Mouse (Mus musculus) kidney, embryonic 14.5 days (tissue): Measurements from ENCODE around the gene Susd1. TPM values are rescaled to one million over a fixed set of nuclear protein-coding genes. Genes with fewer than 3 reads are reported as not detected.

Experiments used
- ATAC-seq: fragments of 200-750 bp; cut with Nextera tagmentation; 2 replicates; pipeline ENCODE4 v1.8.0; 2017; ENCODE audit warnings: moderate number of reproducible peaks, mild to moderate bottlenecking, moderate TSS enrichment, moderate library complexity; ENCODE audit not compliant: low FRiP score, low TSS enrichment
- H3K27ac ChIP-seq: fragments of 300-500 bp; sonication (generic); 2 replicates; pipeline ENCODE4 v1.5.1; 2014; ENCODE audit warnings: low read depth, mild to moderate bottlenecking, low read length, moderate library complexity, mixed read lengths
- H3K27me3 ChIP-seq: fragments of 300-500 bp; sonication (generic); 2 replicates; pipeline ENCODE4 v1.6.1; 2014; ENCODE audit warnings: mild to moderate bottlenecking, low read length; ENCODE audit not compliant: control insufficient read depth, insufficient read depth
- H3K36me3 ChIP-seq: fragments of 300-500 bp; sonication (generic); 2 replicates; pipeline ENCODE4 v1.6.1; 2014; ENCODE audit warnings: low read length, mixed read lengths; ENCODE audit not compliant: control insufficient read depth, insufficient read depth
- H3K4me1 ChIP-seq: fragments of 300-500 bp; sonication (generic); 2 replicates; pipeline ENCODE4 v1.6.1; 2014; ENCODE audit warnings: low read length, mixed read lengths; ENCODE audit not compliant: control insufficient read depth, insufficient read depth
- H3K4me2 ChIP-seq: fragments of 300-500 bp; sonication (generic); replicated peaks from 2 replicates; pipeline ENCODE4 v1.6.1; 2014; ENCODE audit warnings: low read depth, mild to moderate bottlenecking, low read length
- H3K4me3 ChIP-seq: fragments of 300-500 bp; sonication (generic); 2 replicates; pipeline ENCODE4 v1.5.1; 2014; ENCODE audit warnings: mild to moderate bottlenecking, low read length
- H3K9ac ChIP-seq: fragments of 300-500 bp; sonication (generic); 2 replicates; pipeline ENCODE4 v1.6.1; 2014; ENCODE audit warnings: low read depth, mild to moderate bottlenecking, low read length, moderate library complexity
- H3K9me3 ChIP-seq: fragments of 300-500 bp; sonication (generic); 2 replicates; pipeline ENCODE4 v1.6.1; 2016; ENCODE audit warnings: low read length; ENCODE audit not compliant: control insufficient read depth
- WGBS: fragments of 180-500 bp; shearing (Covaris S2); extraction: QIAGEN DNeasy Blood & Tissue Kit; methylation state at CpG from one replicate; pipeline ENCODE4 v1.1.7; 2014; 5-methylcytosine and 5-hydroxymethylcytosine counted together
- polyA plus RNA-seq: library from polyadenylated mRNA; unstranded; fragments of >200 nt; fragmentation: Nextera tagmentation; extraction: Ambion mirVana; gene quantifications from 2 replicates; pipeline ENCODE4 v1.2.1, GENCODE M21; 2014

The Susd1 gene
- 5.5 and 8.3 TPM in 2 replicates for polyA plus RNA-seq

DNA sequence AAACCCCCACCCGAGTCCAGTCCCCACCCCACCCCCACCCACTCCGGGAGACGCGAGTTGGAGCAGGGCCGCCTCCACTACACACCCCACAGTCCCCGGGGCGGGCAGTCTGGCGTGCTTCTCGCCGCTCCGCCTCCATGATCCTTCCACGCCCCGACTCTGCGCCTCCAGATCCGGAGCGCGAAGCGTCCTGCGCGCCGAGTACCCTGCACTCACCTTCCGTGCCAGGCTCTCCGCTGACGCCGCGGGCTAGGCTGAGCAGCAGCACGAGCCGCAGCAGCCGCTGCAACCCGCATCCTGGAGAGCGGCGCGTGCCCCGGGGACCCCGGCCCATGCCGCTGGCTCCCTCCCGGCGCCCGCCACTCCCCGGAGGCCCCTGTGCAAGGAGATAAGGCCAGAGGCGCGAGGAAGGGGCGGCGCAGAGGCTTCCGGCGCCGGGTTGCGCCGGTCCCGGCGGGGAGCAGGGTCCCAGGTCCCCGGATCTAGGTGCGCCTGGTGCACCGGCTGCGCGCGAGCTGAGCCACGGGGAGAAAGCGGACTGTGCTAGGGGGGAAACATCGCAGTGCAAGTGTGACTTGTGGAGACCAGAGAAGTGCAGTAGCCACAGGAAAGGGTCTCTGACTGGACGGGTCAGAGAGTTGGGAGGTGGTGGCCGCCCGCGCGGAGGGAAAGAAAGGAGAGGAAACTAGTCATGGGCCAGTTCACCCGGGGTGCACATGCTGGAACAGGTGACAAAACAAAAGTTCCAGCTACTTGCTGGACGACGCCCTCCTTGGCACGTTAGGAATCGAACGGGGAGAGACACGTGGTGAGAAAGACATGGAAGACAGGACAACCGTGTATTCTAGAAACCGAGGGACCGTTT, at the start of gene Susd1:
Gene Susd1, minus strand, starts transcription at position 644 of the 865 bp plus-strand sequence.
- Histone ChIP-seq H3K9ac (peak within 1 kb of the TSS; percentile 83), H3K4me2 (peak within 1 kb of the TSS; percentile 100), H3K9me3 (no peaks in the 10 kb centered on the region), H3K4me1 (peaks cover 6% of the 10 kb centered on the region; the same call in 1 of the 2 replicates), H3K27me3 (0 out of 2 replicates have a peak, but pooled peaks cover 3% of the 10 kb centered on the region), H3K27ac (peak within 1 kb of the TSS; percentile 80), H3K4me3 (peak within 1 kb of the TSS; percentile 68), H3K36me3 (no peaks in the 10 kb centered on the region)
- peak; percentile 88 for ATAC-seq
- WGBS: under 1% methylated on average over 75 of the region's 75 CpGs

DNA sequence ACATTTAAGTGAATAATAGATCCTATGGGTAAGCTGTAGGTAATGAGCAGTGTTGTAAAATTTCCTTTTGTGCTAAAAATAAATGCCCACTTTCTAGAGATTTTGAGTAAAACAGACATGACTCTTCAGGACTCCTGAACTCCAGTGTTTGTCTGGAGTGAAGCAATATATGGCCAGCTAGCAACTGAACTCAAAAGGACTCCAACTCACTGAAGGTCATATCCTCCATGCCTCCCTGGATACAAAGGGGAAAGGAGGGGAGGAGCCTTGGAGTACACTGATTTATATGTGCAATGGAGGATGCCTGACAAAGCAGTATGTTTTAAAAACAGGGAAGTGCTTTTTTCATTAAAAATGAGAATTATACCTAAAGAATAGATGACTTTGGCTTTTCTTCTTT, 32.9 kb upstream of the Susd1 start:
- H3K4me3 ChIP-seq: no peak overlapping the region
- H3K36me3 ChIP-seq: peaks cover 12% of the 10 kb centered on the region; the same call in 1 of the 2 replicates
- no peak for ATAC-seq
- no peak overlapping the region for H3K9ac ChIP-seq
- no peak overlapping the region for H3K4me2 ChIP-seq
- no peaks in the 10 kb centered on the region for H3K9me3 ChIP-seq
- H3K27me3 ChIP-seq: no peaks in the 10 kb centered on the region
- H3K27ac ChIP-seq: no peak overlapping the region
- no peaks in the 10 kb centered on the region for H3K4me1 ChIP-seq

DNA sequence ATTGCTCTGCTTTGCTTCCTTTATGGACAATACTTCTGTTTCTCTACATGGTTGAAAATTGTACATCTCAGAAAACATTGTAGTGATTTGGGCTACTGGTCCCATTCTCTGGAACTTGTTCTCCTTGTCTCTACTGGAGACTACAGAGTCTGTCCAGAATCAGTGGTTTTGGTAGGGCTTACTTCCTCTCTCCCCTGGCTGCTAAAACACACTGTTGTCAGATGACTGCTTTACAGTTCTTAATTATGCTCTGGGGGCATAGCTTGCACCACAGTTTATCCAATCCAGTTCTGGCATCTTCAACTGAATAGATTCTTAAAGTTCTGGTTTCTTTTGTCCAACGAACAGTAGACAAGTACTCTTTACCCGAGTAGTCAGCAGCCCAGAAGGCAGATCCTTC, 27.0 kb upstream of the Susd1 start:
- no peak overlapping the region for H3K4me2 ChIP-seq
- no peaks in the 10 kb centered on the region for H3K9me3 ChIP-seq
- no peak overlapping the region for H3K4me3 ChIP-seq
- no peak overlapping the region for H3K27ac ChIP-seq
- no peaks in the 10 kb centered on the region for H3K27me3 ChIP-seq
- H3K36me3 ChIP-seq: no peaks in the 10 kb centered on the region
- no peak for ATAC-seq
- WGBS: 62% methylated on average over 2 of the region's 2 CpGs
- peaks cover 6% of the 10 kb centered on the region; the same call in 1 of the 2 replicates for H3K4me1 ChIP-seq
- no peak overlapping the region for H3K9ac ChIP-seq

DNA sequence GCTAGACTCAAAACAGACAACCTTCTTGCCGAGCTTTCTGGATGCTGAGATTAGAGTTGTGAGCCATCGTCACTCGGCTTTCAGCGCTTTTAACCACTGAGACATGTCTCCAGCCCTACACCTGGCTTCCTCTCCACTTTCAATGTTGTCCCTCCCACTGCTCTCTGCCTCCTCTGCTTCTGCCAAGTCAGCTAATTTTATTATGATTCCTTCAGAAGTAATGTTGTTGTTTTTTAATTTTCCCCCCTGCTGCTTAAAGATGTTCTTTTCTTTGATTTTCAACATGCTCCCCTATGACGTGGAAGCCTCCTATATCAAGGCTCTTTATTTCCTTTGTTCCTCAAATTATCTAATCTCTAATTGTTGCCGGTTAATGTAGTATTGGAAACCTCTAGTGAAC, 26.2 kb upstream of the Susd1 start:
- WGBS: 61% methylated on average over 6 of the region's 6 CpGs
- Histone ChIP-seq H3K9ac (no peak overlapping the region), H3K4me1 (peaks cover 6% of the 10 kb centered on the region; the same call in 1 of the 2 replicates), H3K36me3 (no peaks in the 10 kb centered on the region), H3K27me3 (no peaks in the 10 kb centered on the region), H3K4me3 (no peak overlapping the region), H3K9me3 (no peaks in the 10 kb centered on the region), H3K4me2 (no peak overlapping the region), H3K27ac (no peak overlapping the region)
- no peak for ATAC-seq

DNA sequence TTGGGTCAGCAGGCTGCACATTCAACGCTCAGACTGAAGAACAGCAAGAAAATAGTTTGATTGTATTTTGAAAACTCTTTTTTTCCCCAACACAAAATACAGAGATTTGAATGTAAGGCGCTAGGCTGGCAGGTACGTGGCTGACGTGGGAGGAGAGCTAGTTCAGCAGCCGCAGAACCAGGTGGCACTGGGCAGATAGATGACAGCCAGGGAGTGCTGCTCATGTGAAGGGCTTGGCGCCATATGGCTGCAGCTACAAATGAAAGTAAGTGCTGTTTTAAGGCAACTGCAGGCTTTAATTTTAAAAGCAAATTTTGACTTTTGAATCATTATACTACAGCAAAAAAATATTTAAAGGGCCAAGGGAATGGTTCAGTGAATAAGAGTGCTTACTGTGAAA, 24.1 kb upstream of the Susd1 start:
- Histone ChIP-seq H3K9me3 (no peaks in the 10 kb centered on the region), H3K9ac (no peak overlapping the region), H3K27me3 (no peaks in the 10 kb centered on the region), H3K36me3 (no peaks in the 10 kb centered on the region), H3K4me1 (peaks cover 6% of the 10 kb centered on the region; the same call in 1 of the 2 replicates), H3K27ac (no peak overlapping the region), H3K4me2 (no peak overlapping the region), H3K4me3 (no peak overlapping the region)
- WGBS: 79% methylated on average over 6 of the region's 6 CpGs
- ATAC-seq: no peak

DNA sequence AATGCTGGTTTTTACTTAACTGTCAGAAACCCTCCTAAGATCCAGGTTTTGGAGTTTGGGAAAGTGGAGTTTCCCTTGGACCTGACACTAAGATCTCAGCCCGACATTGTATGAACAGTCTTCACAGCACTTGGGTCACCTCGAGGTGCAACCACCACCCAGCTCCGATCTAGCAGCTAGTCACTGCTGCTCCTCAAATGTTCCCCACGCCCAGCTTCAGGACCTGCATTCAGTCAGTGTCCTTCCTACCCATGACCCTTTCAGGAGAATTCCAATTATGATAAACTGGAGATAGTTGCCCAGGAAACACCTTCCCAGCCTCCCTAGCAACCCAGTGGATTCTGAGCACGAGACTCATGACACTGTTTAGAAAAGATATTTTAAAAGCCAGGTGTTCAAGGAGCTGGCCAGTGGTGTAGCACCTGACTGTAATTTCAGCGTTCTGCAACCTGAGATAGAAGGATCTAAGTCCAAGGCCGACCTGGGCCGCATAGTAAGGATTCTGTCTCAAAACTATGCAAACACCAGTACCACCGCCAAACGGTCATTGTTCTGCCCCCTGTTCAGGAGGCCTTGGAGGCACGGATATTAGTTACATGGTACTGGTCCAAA, 22.8 kb upstream of the Susd1 start:
- Histone ChIP-seq H3K9ac (no peak overlapping the region), H3K4me3 (no peak overlapping the region), H3K36me3 (no peaks in the 10 kb centered on the region), H3K27ac (no peak overlapping the region), H3K27me3 (no peaks in the 10 kb centered on the region), H3K4me1 (peaks cover 6% of the 10 kb centered on the region; the same call in 1 of the 2 replicates), H3K4me2 (no peak overlapping the region), H3K9me3 (no peaks in the 10 kb centered on the region)
- WGBS: 74% methylated on average over 11 of the region's 11 CpGs
- no peak for ATAC-seq

DNA sequence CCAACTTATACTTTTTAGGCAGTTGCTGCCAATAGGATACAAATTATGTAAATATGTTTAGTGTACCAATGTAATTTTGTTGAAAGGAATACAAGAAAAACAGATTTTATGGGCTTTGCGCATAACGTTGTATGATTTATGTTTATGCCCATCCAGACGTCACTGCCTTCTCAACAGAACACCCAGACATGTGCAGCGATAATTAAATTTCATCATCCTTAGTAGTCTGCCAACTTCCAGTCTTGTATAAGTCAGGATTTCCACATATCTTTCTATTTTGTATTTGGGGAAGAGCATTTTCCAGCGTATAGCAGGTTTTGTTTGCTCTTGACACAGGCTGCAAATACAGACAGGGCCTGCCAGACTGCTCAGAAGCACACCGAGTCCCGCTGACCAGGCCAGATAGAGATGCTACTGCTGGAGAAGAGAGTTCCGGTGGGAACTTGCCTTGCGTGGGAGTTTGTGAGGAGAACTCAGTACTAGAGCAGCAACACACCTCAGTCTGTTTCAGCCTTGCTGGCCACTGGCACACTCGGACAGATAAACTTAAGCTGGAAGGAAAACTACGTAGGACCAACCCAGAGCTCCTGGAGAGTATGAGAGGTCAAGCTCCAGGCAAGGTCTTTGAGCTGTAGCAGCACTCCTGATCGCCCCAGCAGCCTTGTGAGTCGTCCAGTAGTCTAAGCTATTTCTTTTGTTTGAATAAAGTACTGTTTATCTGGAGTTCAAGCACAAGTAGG, 21.0 kb upstream of the Susd1 start:
- H3K27ac ChIP-seq: no peak overlapping the region
- ATAC-seq: no peak
- no peaks in the 10 kb centered on the region for H3K27me3 ChIP-seq
- 69% methylated on average over 13 of the region's 13 CpGs for WGBS
- no peak overlapping the region for H3K4me2 ChIP-seq
- H3K4me3 ChIP-seq: no peak overlapping the region
- H3K9me3 ChIP-seq: no peaks in the 10 kb centered on the region
- H3K4me1 ChIP-seq: peaks cover 6% of the 10 kb centered on the region; the same call in 1 of the 2 replicates
- H3K36me3 ChIP-seq: no peaks in the 10 kb centered on the region
- H3K9ac ChIP-seq: no peak overlapping the region

DNA sequence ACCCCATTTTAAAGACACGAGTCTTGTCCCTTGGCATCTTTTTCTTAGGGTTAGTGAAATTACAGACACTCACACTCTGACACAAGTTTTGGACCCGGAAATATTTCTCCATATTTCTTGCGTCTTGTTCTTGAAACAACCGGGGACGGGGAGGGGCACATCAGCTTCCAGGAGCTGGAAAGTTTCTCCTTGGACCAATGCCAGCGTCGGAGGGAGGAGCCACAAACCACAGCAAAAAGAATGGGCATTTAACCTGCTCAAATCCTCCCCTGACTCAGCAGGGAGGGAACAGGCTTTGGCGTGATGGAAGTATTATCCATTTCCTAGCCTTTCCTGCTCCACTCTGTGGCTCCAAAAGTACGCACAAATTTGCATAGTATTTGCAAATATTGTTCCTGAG, 19.5 kb upstream of the Susd1 start:
- H3K27me3 ChIP-seq: no peaks in the 10 kb centered on the region

More for the DNA sequence above, 19.5 kb upstream of the Susd1 start:
- Histone ChIP-seq H3K4me3 (no peak overlapping the region), H3K9ac (no peak overlapping the region), H3K4me2 (no peak overlapping the region), H3K4me1 (peaks cover 6% of the 10 kb centered on the region; the same call in 1 of the 2 replicates), H3K27ac (no peak overlapping the region), H3K36me3 (no peaks in the 10 kb centered on the region), H3K9me3 (no peaks in the 10 kb centered on the region)
- WGBS: 46% methylated on average over 9 of the region's 9 CpGs
- ATAC-seq: no peak
